Mouse (Mus musculus) bone marrow, adult 2 months (tissue): ENCODE data around the gene Mtcl1.

Experiments used
- CTCF ChIP-seq: fragments of 200-500 bp; IDR thresholded peaks from 2 replicates; pipeline ENCODE4 v1.5.1; 2011; ENCODE audit warnings: low read length, control low read depth; ENCODE audit not compliant: control insufficient read depth, insufficient read depth
- POLR2A ChIP-seq: fragments of 200-500 bp; IDR thresholded peaks from 2 replicates; pipeline ENCODE4 v1.6.1; 2011; ENCODE audit warnings: low read depth, mild to moderate bottlenecking, control low read depth, low read length, borderline replicate concordance; ENCODE audit not compliant: control insufficient read depth

GRCm38 (mm10) chr17:66301267-66301666 lies 148.3 kb downstream of the Mtcl1 start:
- TF ChIP-seq CTCF (no peak), POLR2A (no peak)
